Mouse (Mus musculus) heart, embryonic 14.5 days (tissue): ENCODE results near the gene Muc20. TPM values are rescaled to one million over a fixed set of nuclear protein-coding genes. Genes with fewer than 3 reads are reported as not detected.

Experiments
- ATAC-seq: fragments of 200-750 bp; cut with Nextera tagmentation; 2 replicates; pipeline ENCODE4 v1.8.0; 2017; ENCODE audit warnings: low read depth, moderate TSS enrichment; ENCODE audit not compliant: insufficient number of reproducible peaks, insufficient read depth, low FRiP score
- H3K27ac ChIP-seq, 2 experiments: fragments of 200-500 bp in 1 of 2; fragments of 300-500 bp in 1 of 2; sonication (generic) in 1 of 2; replicated peaks in 1 of 2; 2 replicates each; pipeline ENCODE4 v1.5.1; 2012 to 2014; ENCODE audit warnings: low read depth in 2 of 2, low read length in 2 of 2, control low read depth in 1 of 2, mild to moderate bottlenecking in 1 of 2, mixed read lengths in 1 of 2; ENCODE audit not compliant: control insufficient read depth in 1 of 2, insufficient read depth in 1 of 2
- H3K27me3 ChIP-seq: fragments of 300-500 bp; sonication (generic); 2 replicates; pipeline ENCODE4 v1.6.1; 2014; ENCODE audit warnings: mild to moderate bottlenecking, low read length, control low read depth; ENCODE audit not compliant: control insufficient read depth, insufficient read depth
- H3K36me3 ChIP-seq: fragments of 300-500 bp; sonication (generic); 2 replicates; pipeline ENCODE4 v1.6.1; 2014; ENCODE audit warnings: mild to moderate bottlenecking, control low read depth, low read length, mixed read lengths; ENCODE audit not compliant: control insufficient read depth, insufficient read depth
- H3K4me1 ChIP-seq, 2 experiments: fragments of 200-500 bp in 1 of 2; fragments of 300-500 bp in 1 of 2; sonication (generic) in 1 of 2; 2 replicates each; pipeline ENCODE4 v1.6.1; 2012 to 2014; ENCODE audit warnings: low read length in 2 of 2, control low read depth in 1 of 2, mixed read lengths in 1 of 2; ENCODE audit not compliant: control insufficient read depth in 2 of 2, insufficient read depth in 2 of 2
- H3K4me2 ChIP-seq: fragments of 300-500 bp; sonication (generic); 2 replicates; pipeline ENCODE4 v1.6.1; 2014; ENCODE audit warnings: mild to moderate bottlenecking, low read length
- H3K4me3 ChIP-seq, 2 experiments: fragments of 200-500 bp in 1 of 2; fragments of 300-500 bp in 1 of 2; sonication (generic) in 1 of 2; 2 replicates each; pipeline ENCODE4 v1.5.1; 2012 to 2014; ENCODE audit warnings: low read length in 2 of 2, mild to moderate bottlenecking in 2 of 2, control low read depth in 1 of 2, low read depth in 1 of 2, moderate library complexity in 1 of 2; ENCODE audit not compliant: control insufficient read depth in 1 of 2, insufficient read depth in 1 of 2
- H3K9ac ChIP-seq: fragments of 300-500 bp; sonication (generic); 2 replicates; pipeline ENCODE4 v1.6.1; 2014; ENCODE audit warnings: mild to moderate bottlenecking, low read length
- H3K9me3 ChIP-seq: fragments of 300-500 bp; sonication (generic); 2 replicates; pipeline ENCODE4 v1.6.1; 2016; ENCODE audit warnings: low read length, control low read depth; ENCODE audit not compliant: control insufficient read depth
- WGBS: fragments of 180-500 bp; shearing (Covaris S2); extraction: QIAGEN DNeasy Blood & Tissue Kit; methylation state at CpG from one replicate; pipeline ENCODE4 v1.1.7; 2014; 5-methylcytosine and 5-hydroxymethylcytosine counted together
- polyA plus RNA-seq: library from polyadenylated mRNA; unstranded; fragments of >200 nt; fragmentation: Nextera tagmentation; extraction: Ambion mirVana; gene quantifications from 2 replicates; pipeline ENCODE4 v1.2.1, GENCODE M21; 2014

Muc20 gene
- polyA plus RNA-seq, 1 experiment from 2014 or later = 0.08 TPM

DNA sequence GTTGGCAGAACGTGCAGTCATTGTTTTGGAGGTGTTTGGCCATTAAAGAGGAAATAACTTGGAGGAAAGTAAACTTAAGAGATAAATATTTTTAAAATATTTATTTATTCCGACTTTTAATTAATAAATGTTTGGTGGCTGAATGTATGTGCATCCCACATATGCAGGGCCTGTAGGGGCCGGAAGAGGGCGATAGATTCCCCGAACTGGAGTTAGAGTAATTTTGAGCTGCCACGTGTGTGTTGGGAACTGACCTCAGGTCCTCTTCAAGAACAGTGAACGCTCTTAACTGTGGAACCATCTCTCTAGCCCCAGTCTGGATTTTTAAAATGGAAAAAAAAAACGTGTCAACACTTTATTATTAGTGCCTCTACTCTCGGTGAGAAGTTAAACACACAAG lies 16.1 kb upstream of the Muc20 start:
- Histone ChIP-seq H3K9ac (no peak overlapping the region), H3K9me3 (no peaks in the 10 kb centered on the region), H3K4me2 (peak overlapping the region; percentile 50), H3K27me3 (no peaks in the 10 kb centered on the region), H3K36me3 (no peaks in the 10 kb centered on the region), H3K4me3 (no peak overlapping the region), H3K4me1 (peaks cover 13 to 21% of the 10 kb centered on the region in 2 experiments), H3K27ac (0 out of 4 replicates have a peak overlapping the region, but pooled peaks of 1 of the 2 experiments have one; percentile 10)
- ATAC-seq = no peak
- 57% methylated on average over 9 of the region's 9 CpGs for WGBS

DNA sequence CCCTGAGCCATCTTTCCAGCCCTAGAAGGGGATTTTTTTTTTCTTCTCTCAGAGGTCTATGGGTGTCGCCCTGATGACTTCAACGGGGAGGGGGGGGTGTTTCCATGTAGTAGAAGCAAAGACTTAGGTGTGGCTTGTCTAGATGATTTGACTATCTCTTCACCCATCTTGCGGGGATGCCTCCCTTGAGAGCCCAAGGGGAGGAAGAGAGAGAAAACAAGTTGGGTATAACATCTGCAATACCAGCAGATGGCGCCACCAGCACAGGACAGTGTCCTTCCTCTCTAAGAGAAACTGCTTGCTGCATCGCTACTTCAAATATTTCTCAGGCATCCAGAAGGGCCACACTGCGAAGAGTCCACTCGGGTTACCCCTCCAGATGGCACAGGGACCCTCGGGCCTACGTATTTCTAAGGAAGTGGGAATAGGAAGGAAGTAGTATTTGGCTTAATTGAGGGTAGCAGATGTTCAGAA lies 15.7 kb upstream of the Muc20 start:
- H3K4me1 ChIP-seq = peaks cover 13 to 21% of the 10 kb centered on the region in 2 experiments
- no peak for ATAC-seq
- no peaks in the 10 kb centered on the region for H3K27me3 ChIP-seq
- WGBS = 3% methylated on average over 9 of the region's 9 CpGs
- peak overlapping the region; percentile 50 for H3K4me2 ChIP-seq
- H3K9me3 ChIP-seq = no peaks in the 10 kb centered on the region
- H3K4me3 ChIP-seq = no peak overlapping the region
- no peaks in the 10 kb centered on the region for H3K36me3 ChIP-seq
- H3K27ac ChIP-seq = no peak overlapping the region
- no peak overlapping the region for H3K9ac ChIP-seq

DNA sequence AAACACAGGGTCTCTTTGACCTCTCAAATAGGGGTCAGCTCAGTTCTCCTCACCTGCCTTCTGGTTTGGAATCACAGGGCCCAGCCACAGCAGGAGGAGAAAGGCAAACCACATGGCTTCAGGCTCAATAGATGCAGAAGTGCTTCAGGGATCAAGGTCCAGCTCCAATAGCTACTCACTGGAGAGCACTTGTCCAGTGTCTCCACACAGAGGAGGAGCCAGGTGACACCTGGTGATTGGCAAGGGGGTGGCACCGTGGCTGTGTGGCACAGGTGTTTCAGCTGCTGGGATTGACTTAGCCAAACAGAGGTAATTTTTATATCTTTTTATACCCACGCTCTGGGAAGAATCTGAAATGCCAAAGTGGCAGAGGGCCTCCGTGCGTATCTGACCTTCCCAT lies 13.1 kb upstream of the Muc20 start, which contains the start of gene Smbd1:
TSS of gene Smbd1 (minus strand) at position 157 of the 400 bp plus-strand sequence.
- Histone ChIP-seq H3K9me3 (no peaks in the 10 kb centered on the region), H3K36me3 (no peaks in the 10 kb centered on the region), H3K4me3 (no peak within 1 kb of the TSS), H3K27ac (no peak within 1 kb of the TSS), H3K27me3 (no peaks in the 10 kb centered on the region), H3K4me2 (no peak within 1 kb of the TSS), H3K4me1 (peaks cover 17 to 21% of the 10 kb centered on the region in 2 experiments), H3K9ac (no peak within 1 kb of the TSS)
- no peak for ATAC-seq
- 89% methylated on average over 4 of the region's 4 CpGs for WGBS

DNA sequence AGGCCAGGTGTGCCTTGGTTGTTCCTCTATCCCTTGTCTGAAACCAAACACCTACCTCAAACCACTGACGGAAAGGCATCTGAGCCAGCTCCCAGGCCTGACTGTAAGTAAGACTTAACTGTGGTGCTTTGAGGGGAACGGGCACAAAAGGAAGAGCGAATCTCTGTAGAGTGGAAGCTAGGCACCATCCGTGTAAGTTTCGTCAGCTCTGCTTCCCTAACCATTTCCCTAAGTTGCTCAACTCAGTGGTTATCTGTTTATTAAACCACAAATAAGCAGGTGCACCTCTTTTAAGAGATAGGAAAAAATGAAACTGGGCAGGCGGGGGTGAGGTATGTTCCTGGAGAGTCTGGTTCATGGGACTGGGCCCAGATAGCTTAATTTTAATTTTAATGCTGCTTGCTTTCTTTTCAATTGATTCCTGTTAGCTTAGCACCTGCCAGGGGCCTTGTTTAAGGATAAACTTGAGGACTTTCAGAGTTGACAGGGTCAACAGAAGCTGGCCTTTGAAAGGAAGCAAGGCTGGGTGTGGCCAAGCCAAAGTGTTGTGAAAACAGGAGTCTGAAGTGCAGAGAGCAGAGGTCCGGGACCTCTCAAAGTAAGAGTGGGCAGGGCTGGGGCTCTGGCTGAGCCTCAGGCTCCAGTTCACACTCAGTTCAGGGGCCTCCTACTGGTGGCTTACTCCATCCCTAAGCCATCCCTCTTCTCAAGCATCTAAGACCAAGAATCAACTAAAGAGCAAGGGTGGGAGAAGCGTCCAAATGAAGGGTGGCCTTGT lies 10.4 kb upstream of the Muc20 start:
- H3K27me3 ChIP-seq = no peaks in the 10 kb centered on the region
- no peaks in the 10 kb centered on the region for H3K36me3 ChIP-seq
- H3K4me2 ChIP-seq = no peak overlapping the region
- no peak for ATAC-seq
- no peaks in the 10 kb centered on the region for H3K9me3 ChIP-seq
- H3K27ac ChIP-seq = no peak overlapping the region
- no peak overlapping the region for H3K4me3 ChIP-seq
- WGBS = 69% methylated on average over 8 of the region's 8 CpGs
- peaks cover 15 to 23% of the 10 kb centered on the region in 2 experiments for H3K4me1 ChIP-seq
- H3K9ac ChIP-seq = no peak overlapping the region

DNA sequence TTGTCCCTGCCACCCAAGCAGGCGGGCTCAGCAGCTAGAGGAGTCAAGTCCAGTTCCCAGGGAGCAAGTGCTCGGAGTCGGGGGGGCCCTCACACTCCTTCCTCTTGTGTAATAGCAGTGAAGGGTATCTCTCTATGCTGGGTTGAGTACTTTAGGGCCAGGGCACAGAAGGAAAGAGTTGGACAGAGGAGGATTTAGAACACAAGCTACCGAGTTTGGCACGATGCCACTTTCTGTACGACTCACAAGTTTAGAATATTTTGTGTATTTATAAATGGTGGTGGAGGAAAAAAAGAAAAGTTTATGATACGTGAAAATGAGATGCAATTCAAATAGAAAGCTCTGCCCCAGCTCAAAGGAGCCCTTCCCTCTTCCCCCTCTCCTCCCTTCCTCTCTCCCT lies 7.9 kb upstream of the Muc20 start:
- Histone ChIP-seq H3K27ac (no peak overlapping the region), H3K4me3 (no peak overlapping the region), H3K4me2 (no peak overlapping the region), H3K9ac (no peak overlapping the region), H3K4me1 (peaks cover 18 to 28% of the 10 kb centered on the region in 2 experiments), H3K36me3 (no peaks in the 10 kb centered on the region), H3K9me3 (no peaks in the 10 kb centered on the region), H3K27me3 (no peaks in the 10 kb centered on the region)
- 73% methylated on average over 7 of the region's 7 CpGs for WGBS
- no peak for ATAC-seq

DNA sequence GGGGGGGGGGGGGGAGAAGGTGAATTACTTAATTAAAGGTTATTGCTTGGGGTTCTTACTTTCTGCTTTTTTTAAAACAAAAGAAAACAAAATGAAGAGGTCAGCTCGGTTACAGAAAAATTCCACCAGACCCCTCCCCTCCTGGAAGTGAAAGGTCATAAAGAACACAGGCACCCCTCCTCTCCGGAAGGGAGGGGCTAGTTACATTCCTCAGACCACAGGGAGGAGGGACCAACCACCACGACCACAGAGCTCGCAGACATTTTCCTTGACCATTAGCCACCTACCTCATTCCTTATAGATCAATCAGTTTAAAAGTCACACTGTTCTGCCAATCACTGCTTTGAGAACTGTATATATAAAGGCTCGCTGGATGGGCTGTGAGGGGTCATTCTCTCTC lies 6.7 kb upstream of the Muc20 start:
- Histone ChIP-seq H3K36me3 (no peaks in the 10 kb centered on the region), H3K4me3 (no peak overlapping the region), H3K4me1 (peaks cover 18 to 28% of the 10 kb centered on the region in 2 experiments), H3K27me3 (no peaks in the 10 kb centered on the region), H3K4me2 (no peak overlapping the region), H3K27ac (no peak overlapping the region), H3K9me3 (no peaks in the 10 kb centered on the region), H3K9ac (no peak overlapping the region)
- ATAC-seq = no peak
- 44% methylated on average over 5 of the region's 5 CpGs for WGBS

DNA sequence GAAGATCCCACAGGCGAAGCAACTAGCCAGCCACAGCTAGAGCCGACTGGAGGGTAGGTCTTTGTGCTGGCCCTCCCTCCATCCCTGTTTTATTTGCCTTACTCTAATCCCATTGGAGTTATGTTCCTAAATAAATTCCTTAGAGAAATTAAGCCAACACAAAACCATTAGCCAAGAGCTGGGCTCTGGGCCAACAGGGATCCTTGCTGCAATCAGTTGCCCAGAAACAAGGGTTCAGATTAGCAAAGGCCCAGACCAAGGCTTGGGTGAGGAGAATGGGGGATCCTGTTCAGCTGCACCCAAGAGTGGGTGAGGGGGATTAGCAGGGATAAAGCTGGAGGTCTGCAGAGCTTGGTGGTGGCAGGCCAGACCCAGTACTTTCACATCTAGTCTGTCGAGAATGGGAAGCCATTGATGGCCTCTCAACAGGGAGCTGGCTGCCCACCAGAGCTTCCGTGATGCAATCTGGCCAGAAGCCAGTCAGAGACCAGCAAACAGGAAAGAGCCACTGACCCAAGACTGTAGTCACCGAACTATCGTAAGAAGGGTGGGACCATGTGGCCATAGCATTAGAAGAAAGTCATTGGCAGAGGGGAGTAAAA lies 6.1 kb upstream of the Muc20 start:
- WGBS = 47% methylated on average over 6 of the region's 6 CpGs
- H3K9me3 ChIP-seq = no peaks in the 10 kb centered on the region

More for the DNA sequence above, 6.1 kb upstream of the Muc20 start:
- ATAC-seq = peak; percentile 20; the same call in 1 of the 2 replicates
- Histone ChIP-seq H3K9ac (no peak overlapping the region), H3K36me3 (no peaks in the 10 kb centered on the region), H3K4me2 (no peak overlapping the region), H3K4me3 (no peak overlapping the region), H3K4me1 (peaks cover 23 to 33% of the 10 kb centered on the region in 2 experiments), H3K27ac (peak overlapping the region; percentile 9 to 69; a peak in 3 of 4 replicates), H3K27me3 (no peaks in the 10 kb centered on the region)
